Mouse (Mus musculus): ENCODE measurements around the gene Eif1ad. TPM values are rescaled to one million over a fixed set of nuclear protein-coding genes. Genes with fewer than 3 reads are reported as not detected.
A peak's percentile ranks its signal among the peaks of the same experiment; 100 is the strongest.

Eif1ad gene
- polyA plus RNA-seq, 1 experiment = 30.6 TPM

- DNase-seq = no peak
- WGBS = 80% methylated on average over 2 of the region's 2 CpGs
- TF ChIP-seq POLR2A (IDR thresholded peaks at IDR 0.05; ENCODE audit: borderline replicate concordance, insufficient read depth, low read length) (no peak), CTCF (IDR thresholded peaks at IDR 0.05; ENCODE audit: borderline replicate concordance, insufficient read depth, low read depth, low read length) (no peak)
- Histone ChIP-seq H3K4me3 (replicated peaks; ENCODE audit: insufficient read depth, low read depth, low read length) (no peak overlapping the region), H3K27me3 (ENCODE audit: control insufficient read depth, insufficient read depth, low read length) (no peaks in the 10 kb centered on the region), H3K27ac (ENCODE audit: insufficient read depth, low read length) (no peak overlapping the region), H3K4me1 (ENCODE audit: control insufficient read depth, insufficient read depth, low read length) (peaks cover 3% of the 10 kb centered on the region; the same call in 1 of the 2 replicates)
Measured at GRCm38 (mm10) chr19:5364124-5364523, 2.4 kb upstream of the Eif1ad start.

- TF ChIP-seq POLR2A (IDR thresholded peaks at IDR 0.05; ENCODE audit: borderline replicate concordance, insufficient read depth, low read length) (no peak), CTCF (IDR thresholded peaks at IDR 0.05; ENCODE audit: borderline replicate concordance, insufficient read depth, low read depth, low read length) (no peak)
- no peak for DNase-seq
- H3K27me3 ChIP-seq (ENCODE audit: control insufficient read depth, insufficient read depth, low read length) = no peaks in the 10 kb centered on the region
- WGBS = 7% methylated on average over 11 of the region's 11 CpGs
- H3K27ac ChIP-seq (ENCODE audit: insufficient read depth, low read length) = no peak overlapping the region
- H3K4me1 ChIP-seq (ENCODE audit: control insufficient read depth, insufficient read depth, low read length) = peaks cover 3% of the 10 kb centered on the region; the same call in 1 of the 2 replicates
- peak overlapping the region; percentile 67 for H3K4me3 ChIP-seq (replicated peaks; ENCODE audit: insufficient read depth, low read depth, low read length)
Measured at GRCm38 (mm10) chr19:5365751-5366150, 790 bp upstream of the Eif1ad start.

- 1% methylated on average over 33 of the region's 33 CpGs for WGBS
- Histone ChIP-seq H3K4me3 (replicated peaks; ENCODE audit: insufficient read depth, low read depth, low read length) (peak within 1 kb of the TSS; percentile 67), H3K4me1 (ENCODE audit: control insufficient read depth, insufficient read depth, low read length) (peaks cover 3% of the 10 kb centered on the region; the same call in 1 of the 2 replicates), H3K27ac (ENCODE audit: insufficient read depth, low read length) (peak within 1 kb of the TSS; percentile 89), H3K27me3 (ENCODE audit: control insufficient read depth, insufficient read depth, low read length) (no peaks in the 10 kb centered on the region)
- TF ChIP-seq POLR2A (IDR thresholded peaks at IDR 0.05; ENCODE audit: borderline replicate concordance, insufficient read depth, low read length) (peak; percentile 56; the same call in 1 of the 2 replicates), CTCF (IDR thresholded peaks at IDR 0.05; ENCODE audit: borderline replicate concordance, insufficient read depth, low read depth, low read length) (no peak)
- no peak for DNase-seq
Measured at GRCm38 (mm10) chr19:5367053-5367359, 465 bp downstream of the Eif1ad start, which contains the start of gene Banf1. Gene Banf1, minus strand, starts transcription at chr19:5367168.

GRCm38 (mm10) chr19:5367455-5367854, 914 bp downstream of the Eif1ad start:
- WGBS = 11% methylated on average over 11 of the region's 11 CpGs
- TF ChIP-seq POLR2A (IDR thresholded peaks at IDR 0.05; ENCODE audit: borderline replicate concordance, insufficient read depth, low read length) (no peak), CTCF (IDR thresholded peaks at IDR 0.05; ENCODE audit: borderline replicate concordance, insufficient read depth, low read depth, low read length) (no peak)
- Histone ChIP-seq H3K27me3 (ENCODE audit: control insufficient read depth, insufficient read depth, low read length) (no peaks in the 10 kb centered on the region), H3K4me1 (ENCODE audit: control insufficient read depth, insufficient read depth, low read length) (peaks cover 3% of the 10 kb centered on the region; the same call in 1 of the 2 replicates), H3K27ac (ENCODE audit: insufficient read depth, low read length) (no peak overlapping the region), H3K4me3 (replicated peaks; ENCODE audit: insufficient read depth, low read depth, low read length) (peak overlapping the region; percentile 67)
- no peak for DNase-seq

GRCm38 (mm10) chr19:5370932-5371331, 4.4 kb downstream of the Eif1ad start:
- TF ChIP-seq POLR2A (IDR thresholded peaks at IDR 0.05; ENCODE audit: borderline replicate concordance, insufficient read depth, low read length) = no peak
- no peak for TF ChIP-seq CTCF (IDR thresholded peaks at IDR 0.05; ENCODE audit: borderline replicate concordance, insufficient read depth, low read depth, low read length)
- no peak overlapping the region for H3K27ac ChIP-seq (ENCODE audit: insufficient read depth, low read length)

GRCm38 (mm10) chr19:5372724-5373123, 6.2 kb downstream of the Eif1ad start:
- Histone ChIP-seq H3K4me3 (replicated peaks; ENCODE audit: insufficient read depth, low read depth, low read length) (no peak overlapping the region), H3K4me1 (ENCODE audit: control insufficient read depth, insufficient read depth, low read length) (peaks cover 3% of the 10 kb centered on the region; the same call in 1 of the 2 replicates), H3K27ac (ENCODE audit: insufficient read depth, low read length) (no peak overlapping the region), H3K27me3 (ENCODE audit: control insufficient read depth, insufficient read depth, low read length) (no peaks in the 10 kb centered on the region)
- no peak for TF ChIP-seq CTCF (IDR thresholded peaks at IDR 0.05; ENCODE audit: borderline replicate concordance, insufficient read depth, low read depth, low read length)
- no peak for TF ChIP-seq POLR2A (IDR thresholded peaks at IDR 0.05; ENCODE audit: borderline replicate concordance, insufficient read depth, low read length)
- no peak for DNase-seq
- WGBS = 91% methylated on average over 7 of the region's 7 CpGs

More at GRCm38 (mm10) chr19:5370932-5371331, 4.4 kb downstream of the Eif1ad start:
- WGBS = 81% methylated on average over 3 of the region's 3 CpGs
- peaks cover 3% of the 10 kb centered on the region; the same call in 1 of the 2 replicates for H3K4me1 ChIP-seq (ENCODE audit: control insufficient read depth, insufficient read depth, low read length)
- no peak for DNase-seq
- H3K27me3 ChIP-seq (ENCODE audit: control insufficient read depth, insufficient read depth, low read length) = no peaks in the 10 kb centered on the region
- H3K4me3 ChIP-seq (replicated peaks; ENCODE audit: insufficient read depth, low read depth, low read length) = no peak overlapping the region

GRCm38 (mm10) chr19:5374177-5374576, 7.6 kb downstream of the Eif1ad start:
- DNase-seq = no peak
- Histone ChIP-seq H3K27ac (ENCODE audit: insufficient read depth, low read length) (no peak overlapping the region), H3K4me3 (replicated peaks; ENCODE audit: insufficient read depth, low read depth, low read length) (no peak overlapping the region), H3K4me1 (ENCODE audit: control insufficient read depth, insufficient read depth, low read length) (peaks cover 7% of the 10 kb centered on the region), H3K27me3 (ENCODE audit: control insufficient read depth, insufficient read depth, low read length) (no peaks in the 10 kb centered on the region)
- WGBS = 86% methylated on average over 4 of the region's 4 CpGs
- TF ChIP-seq CTCF (IDR thresholded peaks at IDR 0.05; ENCODE audit: borderline replicate concordance, insufficient read depth, low read depth, low read length) = no peak
- no peak for TF ChIP-seq POLR2A (IDR thresholded peaks at IDR 0.05; ENCODE audit: borderline replicate concordance, insufficient read depth, low read length)

GRCm38 (mm10) chr19:5374748-5375147, 8.2 kb downstream of the Eif1ad start:
- H3K27ac ChIP-seq (ENCODE audit: insufficient read depth, low read length) = no peak overlapping the region
- TF ChIP-seq POLR2A (IDR thresholded peaks at IDR 0.05; ENCODE audit: borderline replicate concordance, insufficient read depth, low read length) (no peak), CTCF (IDR thresholded peaks at IDR 0.05; ENCODE audit: borderline replicate concordance, insufficient read depth, low read depth, low read length) (no peak)
- DNase-seq = no peak
- 77% methylated on average over 4 of the region's 4 CpGs for WGBS
- no peak overlapping the region for H3K4me3 ChIP-seq (replicated peaks; ENCODE audit: insufficient read depth, low read depth, low read length)
- no peaks in the 10 kb centered on the region for H3K27me3 ChIP-seq (ENCODE audit: control insufficient read depth, insufficient read depth, low read length)
- H3K4me1 ChIP-seq (ENCODE audit: control insufficient read depth, insufficient read depth, low read length) = peaks cover 7% of the 10 kb centered on the region
